Mouse (Mus musculus): ENCODE data around the gene Tnfaip8l1. TPM values are rescaled to one million over a fixed set of nuclear protein-coding genes. Genes with fewer than 3 reads are reported as not detected.

Gene Tnfaip8l1
- polyA plus RNA-seq, 1 experiment from 2014 or later, result 7.5 TPM

GRCm38 (mm10) chr17:56141702-56142605, 20.3 kb upstream of the Tnfaip8l1 start:
- H3K4me1 ChIP-seq, result peaks cover 50% of the 10 kb centered on the region
- H3K4me3 ChIP-seq (replicated peaks), result peak overlapping the region; percentile 41
- peak overlapping the region; percentile 56 for H3K4me2 ChIP-seq
- peak overlapping the region; percentile 27 for H3K9ac ChIP-seq
- peak overlapping the region; percentile 21; the same call in 1 of the 2 replicates for H3K27ac ChIP-seq
- H3K36me3 ChIP-seq (replicated peaks), result no peaks in the 10 kb centered on the region
- H3K9me3 ChIP-seq, result no peaks in the 10 kb centered on the region
- ATAC-seq (ENCODE audit: low FRiP score), result peak; percentile 59
- peaks cover 97% of the 10 kb centered on the region for H3K27me3 ChIP-seq
- under 1% methylated on average over 38 of the region's 47 CpGs for WGBS

- Histone ChIP-seq H3K9ac (no peak overlapping the region), H3K27me3 (peaks cover 97% of the 10 kb centered on the region), H3K4me3 (replicated peaks) (no peak overlapping the region), H3K36me3 (replicated peaks) (no peaks in the 10 kb centered on the region), H3K9me3 (no peaks in the 10 kb centered on the region), H3K4me1 (peaks cover 49% of the 10 kb centered on the region), H3K4me2 (no peak overlapping the region), H3K27ac (no peak overlapping the region)
- no peak for ATAC-seq (ENCODE audit: low FRiP score)
- 78% methylated on average over 9 of the region's 9 CpGs for WGBS
Measured at GRCm38 (mm10) chr17:56144546-56144945, 17.7 kb upstream of the Tnfaip8l1 start.

- no peak overlapping the region for H3K9ac ChIP-seq
- H3K4me1 ChIP-seq, result peaks cover 42% of the 10 kb centered on the region
- H3K4me2 ChIP-seq, result no peak overlapping the region
- no peak overlapping the region for H3K4me3 ChIP-seq (replicated peaks)
- no peak for ATAC-seq (ENCODE audit: low FRiP score)
- H3K27me3 ChIP-seq, result peaks cover 97% of the 10 kb centered on the region
- H3K27ac ChIP-seq, result no peak overlapping the region
- no peaks in the 10 kb centered on the region for H3K9me3 ChIP-seq
- WGBS, result 16% methylated on average over 9 of the region's 9 CpGs
- H3K36me3 ChIP-seq (replicated peaks), result no peaks in the 10 kb centered on the region
Measured at GRCm38 (mm10) chr17:56146131-56146530, 16.1 kb upstream of the Tnfaip8l1 start.

- H3K27me3 ChIP-seq, result peaks cover 93% of the 10 kb centered on the region
- 71% methylated on average over 12 of the region's 12 CpGs for WGBS
- no peak overlapping the region for H3K9ac ChIP-seq
- H3K9me3 ChIP-seq, result no peaks in the 10 kb centered on the region
- no peak overlapping the region for H3K4me3 ChIP-seq (replicated peaks)
- no peak overlapping the region for H3K27ac ChIP-seq
- no peaks in the 10 kb centered on the region for H3K36me3 ChIP-seq (replicated peaks)
- ATAC-seq (ENCODE audit: low FRiP score), result no peak
- H3K4me2 ChIP-seq, result no peak overlapping the region
- peaks cover 29% of the 10 kb centered on the region for H3K4me1 ChIP-seq
Measured at GRCm38 (mm10) chr17:56147420-56147819, 14.9 kb upstream of the Tnfaip8l1 start.

- no peak overlapping the region for H3K27ac ChIP-seq
- 0 out of 2 replicates have a peak overlapping the region, but pooled peaks have one; percentile 28 for H3K4me3 ChIP-seq (replicated peaks)
Measured at GRCm38 (mm10) chr17:56148280-56148679, 14.0 kb upstream of the Tnfaip8l1 start.

GRCm38 (mm10) chr17:56148790-56149618, 13.3 kb upstream of the Tnfaip8l1 start:
- Histone ChIP-seq H3K9ac (peak overlapping the region; percentile 41; the same call in 1 of the 2 replicates), H3K36me3 (replicated peaks) (no peaks in the 10 kb centered on the region), H3K4me1 (peaks cover 29% of the 10 kb centered on the region), H3K4me2 (peak overlapping the region; percentile 47), H3K4me3 (replicated peaks) (peak overlapping the region; percentile 28), H3K9me3 (no peaks in the 10 kb centered on the region), H3K27ac (no peak overlapping the region), H3K27me3 (peaks cover 79% of the 10 kb centered on the region)
- ATAC-seq (ENCODE audit: low FRiP score), result peak; percentile 37
- 2% methylated on average over 29 of the region's 30 CpGs for WGBS

More at GRCm38 (mm10) chr17:56148280-56148679, 14.0 kb upstream of the Tnfaip8l1 start:
- Histone ChIP-seq H3K4me1 (peaks cover 22% of the 10 kb centered on the region), H3K27me3 (peaks cover 84% of the 10 kb centered on the region), H3K9me3 (no peaks in the 10 kb centered on the region), H3K9ac (no peak overlapping the region), H3K36me3 (replicated peaks) (no peaks in the 10 kb centered on the region), H3K4me2 (peak overlapping the region; percentile 47)
- no peak for ATAC-seq (ENCODE audit: low FRiP score)
- WGBS, result 16% methylated on average over 9 of the region's 9 CpGs

- peaks cover 31% of the 10 kb centered on the region for H3K4me1 ChIP-seq
- H3K27me3 ChIP-seq, result peaks cover 81% of the 10 kb centered on the region
- H3K4me3 ChIP-seq (replicated peaks), result no peak overlapping the region
Measured at GRCm38 (mm10) chr17:56149897-56150296, 12.4 kb upstream of the Tnfaip8l1 start.

GRCm38 (mm10) chr17:56153643-56154042, 8.6 kb upstream of the Tnfaip8l1 start:
- peak; percentile 72 for ATAC-seq (ENCODE audit: low FRiP score)
- peaks cover 80% of the 10 kb centered on the region for H3K27me3 ChIP-seq
- H3K4me1 ChIP-seq, result peaks cover 18% of the 10 kb centered on the region

More at GRCm38 (mm10) chr17:56149897-56150296, 12.4 kb upstream of the Tnfaip8l1 start:
- no peak overlapping the region for H3K4me2 ChIP-seq
- 36% methylated on average over 2 of the region's 2 CpGs for WGBS
- H3K9ac ChIP-seq, result no peak overlapping the region
- H3K27ac ChIP-seq, result no peak overlapping the region
- no peak for ATAC-seq (ENCODE audit: low FRiP score)
- H3K9me3 ChIP-seq, result no peaks in the 10 kb centered on the region
- H3K36me3 ChIP-seq (replicated peaks), result no peaks in the 10 kb centered on the region

GRCm38 (mm10) chr17:56159729-56160128, 2.5 kb upstream of the Tnfaip8l1 start:
- Histone ChIP-seq H3K27me3 (peaks cover 63% of the 10 kb centered on the region), H3K4me2 (no peak overlapping the region), H3K4me3 (replicated peaks) (no peak overlapping the region), H3K9me3 (no peaks in the 10 kb centered on the region), H3K36me3 (replicated peaks) (no peaks in the 10 kb centered on the region), H3K27ac (no peak overlapping the region), H3K4me1 (peaks cover 16% of the 10 kb centered on the region), H3K9ac (no peak overlapping the region)
- WGBS, result 3% methylated on average over 9 of the region's 9 CpGs
- ATAC-seq (ENCODE audit: low FRiP score), result no peak

More at GRCm38 (mm10) chr17:56153643-56154042, 8.6 kb upstream of the Tnfaip8l1 start:
- Histone ChIP-seq H3K4me2 (no peak overlapping the region), H3K9me3 (no peaks in the 10 kb centered on the region), H3K27ac (no peak overlapping the region), H3K9ac (no peak overlapping the region), H3K36me3 (replicated peaks) (no peaks in the 10 kb centered on the region), H3K4me3 (replicated peaks) (no peak overlapping the region)
- WGBS, result 41% methylated on average over 9 of the region's 9 CpGs

GRCm38 (mm10) chr17:56163523-56164102, 1.3 kb downstream of the Tnfaip8l1 start:
- H3K9me3 ChIP-seq, result no peaks in the 10 kb centered on the region
- 0 out of 2 replicates have a peak overlapping the region, but pooled peaks have one; percentile 68 for H3K4me2 ChIP-seq
- H3K27ac ChIP-seq, result no peak overlapping the region
- H3K27me3 ChIP-seq, result peaks cover 24% of the 10 kb centered on the region
- no peak overlapping the region for H3K9ac ChIP-seq
- H3K36me3 ChIP-seq (replicated peaks), result no peaks in the 10 kb centered on the region
- ATAC-seq (ENCODE audit: low FRiP score), result no peak
- H3K4me3 ChIP-seq (replicated peaks), result no peak overlapping the region
- peaks cover 24% of the 10 kb centered on the region for H3K4me1 ChIP-seq
- 79% methylated on average over 6 of the region's 6 CpGs for WGBS

GRCm38 (mm10) chr17:56164510-56164909, 2.2 kb downstream of the Tnfaip8l1 start:
- H3K4me3 ChIP-seq (replicated peaks), result no peak overlapping the region
- no peak for ATAC-seq (ENCODE audit: low FRiP score)
- no peak overlapping the region for H3K4me2 ChIP-seq
- WGBS, result 78% methylated on average over 3 of the region's 3 CpGs
- H3K27ac ChIP-seq, result no peak overlapping the region
- no peak overlapping the region for H3K9ac ChIP-seq
- no peaks in the 10 kb centered on the region for H3K9me3 ChIP-seq
- H3K4me1 ChIP-seq, result peaks cover 24% of the 10 kb centered on the region
- peaks cover 16% of the 10 kb centered on the region for H3K27me3 ChIP-seq
- H3K36me3 ChIP-seq (replicated peaks), result no peaks in the 10 kb centered on the region

- Histone ChIP-seq H3K4me3 (replicated peaks) (no peak overlapping the region), H3K9me3 (no peaks in the 10 kb centered on the region), H3K27ac (no peak overlapping the region), H3K4me1 (peaks cover 34% of the 10 kb centered on the region), H3K9ac (no peak overlapping the region), H3K4me2 (no peak overlapping the region), H3K36me3 (replicated peaks) (no peaks in the 10 kb centered on the region), H3K27me3 (peaks cover 11% of the 10 kb centered on the region)
- ATAC-seq (ENCODE audit: low FRiP score), result no peak
- 72% methylated on average over 11 of the region's 11 CpGs for WGBS
Measured at GRCm38 (mm10) chr17:56165671-56166070, 3.4 kb downstream of the Tnfaip8l1 start.

Data from forebrain, embryonic 12.5 days (tissue).